Mouse (Mus musculus) thymus, adult 2 months (tissue): ENCODE measurements at regions not wholly inside any gene's neighbourhood (a gene's known extent, or its start where the extent isn't known, plus 50 kb on each side); places are given as distances from the start of the nearest gene placed in this dataset.

Experiments
- CTCF ChIP-seq: fragments of 200-500 bp; IDR thresholded peaks from 2 replicates; pipeline ENCODE4 v1.5.1; 2012; ENCODE audit warnings: mild to moderate bottlenecking, control low read depth, low read length, moderate library complexity, borderline replicate concordance; ENCODE audit not compliant: control insufficient read depth, poor library complexity, insufficient read depth; ENCODE audit errors: extremely low read depth
- POLR2A ChIP-seq: fragments of 200-500 bp; IDR thresholded peaks from 2 replicates; pipeline ENCODE4 v1.6.1; 2012; ENCODE audit warnings: mild to moderate bottlenecking, low read length, control low read depth, moderate library complexity; ENCODE audit not compliant: control insufficient read depth, poor library complexity, insufficient read depth; ENCODE audit errors: extremely low read depth

DNA sequence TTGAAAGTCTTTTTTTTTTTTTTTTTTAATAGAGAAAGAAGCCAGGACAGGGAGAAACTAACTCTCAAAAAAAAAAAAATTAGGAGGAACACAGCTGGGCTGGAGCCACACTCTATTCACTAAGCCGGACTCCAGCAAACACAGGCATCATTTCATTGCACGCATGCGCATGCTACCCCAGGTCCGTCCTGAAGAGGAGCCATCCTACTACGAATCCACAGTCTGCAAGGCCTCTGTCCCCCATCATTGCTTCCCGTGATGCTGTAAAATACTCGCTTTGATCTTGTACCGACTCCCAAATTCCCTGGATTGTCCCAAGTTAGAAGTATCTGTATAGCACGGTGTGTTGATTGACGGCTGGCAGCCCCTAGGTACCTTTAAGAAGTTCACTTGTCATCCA, 351.7 kb downstream of the Zfp536 start:
- TF ChIP-seq CTCF (no peak), POLR2A (no peak)
